Comparison of ENCODE assay signal across 8 mouse cellular contexts in the genomic region with DNA sequence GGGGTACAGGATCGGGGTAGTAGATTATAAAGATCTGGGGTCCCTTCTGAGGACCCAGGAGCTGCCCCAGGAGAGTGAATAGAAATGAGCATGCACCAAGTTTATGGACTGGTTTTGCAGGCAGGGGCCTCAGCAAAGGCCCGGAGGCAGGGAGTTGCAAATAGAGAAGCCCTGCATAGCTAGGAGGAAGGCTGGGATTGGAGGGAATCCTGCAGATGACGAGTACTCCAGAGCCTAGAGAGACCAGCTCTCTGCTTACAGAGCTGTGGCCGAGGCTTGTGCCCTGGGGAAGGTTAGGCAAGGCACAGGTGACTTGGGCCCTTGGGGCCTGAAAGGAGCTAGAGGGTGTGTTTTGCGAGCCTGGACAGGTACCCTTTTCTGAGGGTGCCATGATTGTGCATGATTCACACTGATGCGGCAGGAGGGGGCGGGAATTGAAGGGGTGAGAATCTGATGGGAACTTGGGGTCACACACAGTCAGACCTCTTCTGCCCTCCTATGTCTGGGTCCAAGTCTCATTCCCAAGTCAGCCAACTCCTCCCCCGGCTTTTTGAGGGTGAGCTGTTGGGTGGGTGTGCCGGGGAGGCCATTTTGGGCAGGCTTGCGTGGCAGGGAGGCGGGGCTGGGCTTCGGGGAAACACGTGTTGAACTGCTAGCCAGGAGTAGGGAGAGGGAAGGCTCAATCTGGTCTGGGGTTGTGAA. TPM values are rescaled to one million over a fixed set of nuclear protein-coding genes. Genes with fewer than 3 reads are reported as not detected.
DNase-seq lines count a peak whose midpoint lies in the region; ATAC-seq and TF ChIP-seq lines count a peak whose summit lies in the region.

No protein-coding gene starts in this region.

- peaks cover 0 to 24% of the 10 kb centered on the region in 2 experiments; a peak in 2 of 4 replicates for H3K4me1 ChIP-seq in ES-E14 (ENCODE audit: control insufficient read depth in 2 of 2, insufficient read depth in 2 of 2, low read length in 2 of 2, poor library complexity in 1 of 2)
- H3K4me1 ChIP-seq in brown adipose tissue, adult 24 weeks (ENCODE audit: control insufficient read depth, insufficient read depth, insufficient read length, low read length): peaks cover 5% of the 10 kb centered on the region
- H3K4me1 ChIP-seq in intestine, postnatal 0 days (replicated peaks; ENCODE audit: control insufficient read depth, insufficient read depth, low read length): no peaks in the 10 kb centered on the region; the same call in 1 of the 2 replicates
- peaks cover 12% of the 10 kb centered on the region for H3K4me1 ChIP-seq in liver, embryonic 11.5 days (replicated peaks; ENCODE audit: control insufficient read depth, insufficient read depth, low read length)
- H3K4me1 ChIP-seq in olfactory bulb, adult 2 months (ENCODE audit: control insufficient read depth, insufficient read depth, low read length): peaks cover 33% of the 10 kb centered on the region

- no peak for TF ChIP-seq POLR2A in olfactory bulb, adult 2 months (IDR thresholded peaks at IDR 0.05; ENCODE audit: insufficient read depth, low read depth, low read length)

- no peak for ATAC-seq in intestine, postnatal 0 days
- no peak for ATAC-seq in liver, embryonic 11.5 days (replicated peaks; ENCODE audit: low FRiP score)

- in situ Hi-C loops in ES-E14 (cut with MboI; ENCODE audit: low sequenced_read_pairs in 2 of 2, unreplicated experiment in 2 of 2): no loop called here

- peak overlapping the region; percentile 55 for H3K27ac ChIP-seq in ES-E14 (ENCODE audit: insufficient read depth, low read depth, low read length, poor library complexity, severe bottlenecking)
- H3K27ac ChIP-seq in brown adipose tissue, adult 24 weeks (replicated peaks; ENCODE audit: low read depth, low read length): peak overlapping the region; percentile 93
- H3K27ac ChIP-seq in intestine, postnatal 0 days (ENCODE audit: low read depth, low read length): no peak overlapping the region
- H3K27ac ChIP-seq in liver, embryonic 11.5 days (ENCODE audit: low read depth, low read length): peak overlapping the region; percentile 82
- H3K27ac ChIP-seq in olfactory bulb, adult 2 months (ENCODE audit: insufficient read depth, low read depth, low read length): peak overlapping the region; percentile 92

- H3K9ac ChIP-seq in ES-E14 (ENCODE audit: insufficient read depth, low read depth, low read length, poor library complexity, severe bottlenecking): peak overlapping the region; percentile 75
- H3K9ac ChIP-seq in intestine, postnatal 0 days (ENCODE audit: low read depth, low read length): no peak overlapping the region
- H3K9ac ChIP-seq in liver, embryonic 11.5 days (ENCODE audit: low read depth, low read length): peak overlapping the region; percentile 70

- peaks cover 14% of the 10 kb centered on the region; the same call in 1 of the 2 replicates for H3K36me3 ChIP-seq in ES-E14 (ENCODE audit: control insufficient read depth, insufficient read depth, low read length, poor library complexity, severe bottlenecking)
- no peaks in the 10 kb centered on the region; the same call in 1 of the 2 replicates for H3K36me3 ChIP-seq in intestine, postnatal 0 days (ENCODE audit: control insufficient read depth, insufficient read depth)
- H3K36me3 ChIP-seq in liver, embryonic 11.5 days (ENCODE audit: control insufficient read depth, insufficient read depth, low read length): peaks cover 8% of the 10 kb centered on the region

- 11% methylated on average over 13 of the region's 13 CpGs for WGBS in intestine, postnatal 0 days
- WGBS in liver, embryonic 11.5 days: 22% methylated on average over 13 of the region's 13 CpGs
- 7% methylated on average over 13 of the region's 13 CpGs for WGBS in olfactory bulb, adult 2 months

- peak overlapping the region; percentile 78 to 79 for H3K4me3 ChIP-seq in ES-E14 (ENCODE audit: insufficient read depth in 1 of 2, low read depth in 1 of 2, low read length in 2 of 2, poor library complexity in 1 of 2, severe bottlenecking in 1 of 2)
- peak overlapping the region; percentile 75 for H3K4me3 ChIP-seq in brown adipose tissue, adult 24 weeks (ENCODE audit: insufficient read depth, low read depth, low read length)
- peak overlapping the region; percentile 70 for H3K4me3 ChIP-seq in intestine, postnatal 0 days (ENCODE audit: low read depth, low read length)
- peak overlapping the region; percentile 70 for H3K4me3 ChIP-seq in liver, embryonic 11.5 days (ENCODE audit: low read depth, low read length)
- H3K4me3 ChIP-seq in olfactory bulb, adult 2 months (ENCODE audit: insufficient read depth, low read depth, low read length): peak overlapping the region; percentile 72

- no peak for TF ChIP-seq CTCF in intestine, postnatal 0 days (IDR thresholded peaks at IDR 0.05; ENCODE audit: low read depth)
- TF ChIP-seq CTCF in olfactory bulb, adult 2 months (IDR thresholded peaks at IDR 0.05; ENCODE audit: insufficient read depth, low read depth, low read length): no peak

- H3K4me2 ChIP-seq in intestine, postnatal 0 days (replicated peaks; ENCODE audit: low read depth): peak overlapping the region; percentile 79
- peak overlapping the region; percentile 81 for H3K4me2 ChIP-seq in liver, embryonic 11.5 days

- DNase-seq in ES-E14 (ENCODE audit: low read depth, low spot score): no peak
- peak; percentile 53 for DNase-seq in gastrocnemius, postnatal 25 days
- DNase-seq in liver, embryonic 11.5 days (ENCODE audit: low spot score): peak; percentile 65
- no peak for DNase-seq in cerebellum, postnatal 25 days
- no peak for DNase-seq in cerebellum, adult 9-10 months

- peaks cover 35% of the 10 kb centered on the region for H3K27me3 ChIP-seq in intestine, postnatal 0 days (replicated peaks; ENCODE audit: control insufficient read depth, insufficient read depth, low read length)
- H3K27me3 ChIP-seq in liver, embryonic 11.5 days (replicated peaks; ENCODE audit: control insufficient read depth, insufficient read depth, low read length): peaks cover 50% of the 10 kb centered on the region

- H3K9me3 ChIP-seq in ES-E14 (ENCODE audit: control insufficient read depth, insufficient read depth, low read depth, low read length): no peaks in the 10 kb centered on the region
- no peaks in the 10 kb centered on the region for H3K9me3 ChIP-seq in intestine, postnatal 0 days (ENCODE audit: control insufficient read depth)
- H3K9me3 ChIP-seq in liver, embryonic 11.5 days (ENCODE audit: control insufficient read depth, low read length): no peaks in the 10 kb centered on the region

TF ChIP-seq in ES-E14, 5 proteins besides CTCF, POLR2A, EP300 and RAD21:
- TF ChIP-seq ZC3H11A (IDR thresholded peaks at IDR 0.05; ENCODE audit: borderline replicate concordance, low read depth, low read length): no peak
- TF ChIP-seq MAFK (IDR thresholded peaks at IDR 0.05; ENCODE audit: insufficient read depth, low read depth, low read length): no peak
- TF ChIP-seq HCFC1 (IDR thresholded peaks at IDR 0.05; ENCODE audit: borderline replicate concordance, insufficient read depth, low read length): peak; percentile 17; the same call in 1 of the 2 replicates

RNA-seq across cellular contexts. Expression of a gene that starts 3.0 kb away (rescaled TPM):
- total RNA-seq in ES-E14 (2012; rRNA removed): 161 and 310 TPM in 2 replicates
- polyA plus RNA-seq in brown adipose tissue, adult 24 weeks (2012; ENCODE audit: insufficient read depth, insufficient read length, missing spikeins): 9.1 and 16.2 TPM in 2 replicates
- total RNA-seq in gastrocnemius, postnatal 25 days (2021): 10 to 100 TPM; 13.4 to 17.6 TPM
- polyA plus RNA-seq in intestine, postnatal 0 days (2015; fragmentation: Nextera tagmentation; extraction: Ambion mirVana): 36.5 and 37.1 TPM in 2 replicates
- polyA plus RNA-seq in liver, embryonic 11.5 days (2014; fragmentation: Nextera tagmentation; extraction: Ambion mirVana): 142 and 148 TPM in 2 replicates
- not detected in 2 replicates for polyA plus RNA-seq in olfactory bulb, adult 2 months (2012; ENCODE audit: insufficient read depth, insufficient read length, low replicate concordance, missing spikeins)

RNA-seq across cellular contexts. Expression of a gene that starts 56.6 kb away (rescaled TPM):
- 3,755 and 4,692 TPM in 2 replicates for total RNA-seq in ES-E14 (2012; rRNA removed)
- polyA plus RNA-seq in brown adipose tissue, adult 24 weeks (2012; ENCODE audit: insufficient read depth, insufficient read length, missing spikeins): 1,228 and 1,297 TPM in 2 replicates
- total RNA-seq in gastrocnemius, postnatal 25 days (2021): 100 to 1,000 TPM; 487 to 619 TPM
- polyA plus RNA-seq in intestine, postnatal 0 days (2015; fragmentation: Nextera tagmentation; extraction: Ambion mirVana): 22,808 and 23,070 TPM in 2 replicates
- polyA plus RNA-seq in liver, embryonic 11.5 days (2014; fragmentation: Nextera tagmentation; extraction: Ambion mirVana): 11,958 and 12,749 TPM in 2 replicates
- polyA plus RNA-seq in olfactory bulb, adult 2 months (2012; ENCODE audit: insufficient read depth, insufficient read length, low replicate concordance, missing spikeins): 1,129 and 2,319 TPM in 2 replicates

Comparison
In these comparisons a context has a peak if more than half of its experiments do, and no peak if none do; other contexts are left out.
1. DNase-seq: peak in gastrocnemius, postnatal 25 days (single experiment) and liver, embryonic 11.5 days (single experiment); none in ES-E14 (single experiment), cerebellum, postnatal 25 days (0 of 2) and cerebellum, adult 9-10 months (single experiment).
2. Peak in every context shown above with its lines, with median percentiles within 50 percentile points of each other: H3K4me3 ChIP-seq.